Mouse (Mus musculus): Measurements from ENCODE around the gene Htr7.
A peak's percentile ranks its signal among the peaks of the same experiment; 100 is the strongest.

Gene Htr7

DNA sequence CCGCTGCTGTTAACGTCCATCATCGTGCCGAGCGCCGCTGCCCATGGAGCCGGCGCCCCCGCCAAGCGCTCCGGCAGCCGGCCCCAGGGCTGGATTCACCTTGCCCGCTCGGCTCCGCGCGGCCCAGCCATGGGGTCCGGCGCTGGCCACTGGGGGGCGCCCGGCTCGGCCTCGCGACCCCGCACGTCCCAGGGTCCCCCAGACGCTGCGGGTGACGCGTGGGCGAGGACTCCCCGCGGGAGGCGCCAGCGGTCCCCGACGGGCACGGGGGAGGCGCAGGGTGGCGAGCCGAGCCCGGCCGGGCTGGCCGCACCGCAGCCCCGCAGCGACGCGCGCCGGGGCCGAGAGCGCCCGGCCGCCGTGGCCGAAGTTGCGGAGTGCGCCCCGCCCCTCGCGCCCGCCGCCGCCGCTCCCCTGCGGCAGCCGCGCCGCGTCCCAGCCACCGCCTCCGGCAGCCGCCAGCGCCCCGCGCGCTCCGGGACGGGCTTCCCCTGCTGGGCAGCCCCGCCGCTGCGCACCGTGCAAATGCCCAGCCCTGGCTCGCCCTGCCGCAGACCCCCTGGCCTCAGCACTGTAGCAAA is at the start of gene Htr7:
Gene Htr7, minus strand, starts transcription at position 277 of the 581 bp plus-strand sequence.
- no peak for ATAC-seq (ENCODE audit: insufficient number of reproducible peaks, low FRiP score, low TSS enrichment)

DNA sequence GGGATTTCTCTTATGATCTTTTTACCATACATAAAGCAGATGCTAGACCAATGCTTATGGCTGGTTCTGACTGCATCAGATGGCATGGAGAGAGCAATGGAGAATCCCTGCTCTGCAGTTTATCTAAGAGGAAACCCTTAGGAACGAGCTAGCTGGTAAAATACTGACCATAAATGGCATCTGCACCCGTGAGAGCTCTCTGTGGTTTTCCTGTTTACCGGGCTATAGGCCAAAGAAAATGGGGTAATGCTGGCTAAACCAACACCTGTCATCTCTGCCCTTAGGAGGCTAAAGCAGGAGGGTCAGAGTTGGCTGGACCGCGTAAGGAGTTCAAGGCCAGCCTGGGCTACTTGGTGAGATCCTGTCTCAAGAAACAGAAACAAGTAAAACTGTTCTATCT is 46.6 kb upstream of the Htr7 start:
- ATAC-seq (ENCODE audit: insufficient number of reproducible peaks, low FRiP score, low TSS enrichment) = no peak

DNA sequence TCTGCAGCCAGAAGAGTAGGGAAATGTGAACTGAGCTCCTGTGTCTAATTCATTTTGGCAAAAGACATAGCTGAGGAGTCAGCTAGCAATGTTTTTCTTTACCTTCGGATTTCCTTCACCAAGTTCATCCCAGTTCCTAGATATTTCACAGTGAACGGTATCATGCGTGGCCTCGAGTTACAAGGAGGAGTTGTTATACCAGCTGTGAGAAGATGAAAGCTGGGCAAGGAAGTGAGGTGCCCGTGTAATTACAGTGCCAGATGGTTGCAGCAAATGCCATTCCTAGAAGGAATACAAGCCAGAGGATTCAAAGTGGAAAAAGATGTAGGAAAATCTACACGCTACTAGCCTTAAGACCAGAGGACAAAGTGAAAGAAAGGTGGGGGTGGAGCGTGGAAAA is 41.6 kb upstream of the Htr7 start:
- ATAC-seq (ENCODE audit: insufficient number of reproducible peaks, low FRiP score, low TSS enrichment) = no peak

DNA sequence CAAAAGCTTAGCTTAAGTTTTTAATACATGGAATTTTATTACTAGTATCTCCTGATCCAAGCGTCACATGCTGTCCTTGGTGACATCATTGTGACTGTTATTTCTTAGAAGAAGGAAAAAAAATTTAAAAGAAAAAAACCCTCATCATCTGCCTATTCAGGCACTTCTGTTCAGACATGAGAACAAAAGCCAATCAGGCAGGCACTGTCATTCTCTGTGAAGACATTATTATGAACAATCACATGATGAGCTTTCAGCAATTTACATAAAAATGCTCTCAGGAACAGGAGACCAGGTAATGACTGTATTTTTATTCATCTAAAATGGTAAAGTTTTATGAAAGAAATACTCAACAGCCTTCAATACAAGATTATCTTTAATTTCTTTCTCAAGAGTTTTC is 41.0 kb upstream of the Htr7 start:
- ATAC-seq (ENCODE audit: insufficient number of reproducible peaks, low FRiP score, low TSS enrichment) = no peak

DNA sequence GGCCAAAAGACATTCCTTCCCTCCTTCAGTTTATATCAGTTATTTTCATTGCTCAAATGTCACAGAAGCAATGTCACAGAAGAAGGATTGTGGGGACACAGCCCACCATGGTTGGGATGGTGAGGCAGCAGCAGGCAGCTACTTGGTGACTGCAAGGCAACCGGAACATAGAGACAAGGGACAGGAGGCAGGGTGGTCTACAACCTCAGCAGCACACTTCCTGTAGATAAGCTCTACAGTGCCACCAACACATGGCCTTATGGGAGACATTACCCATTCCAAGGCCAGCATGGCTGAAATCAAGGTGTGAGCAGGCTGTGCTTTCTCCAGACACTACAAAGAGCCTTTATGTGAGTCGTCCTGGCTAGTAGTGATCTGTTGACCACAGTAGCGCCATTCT is 39.9 kb upstream of the Htr7 start:
- no peak for ATAC-seq (ENCODE audit: insufficient number of reproducible peaks, low FRiP score, low TSS enrichment)

DNA sequence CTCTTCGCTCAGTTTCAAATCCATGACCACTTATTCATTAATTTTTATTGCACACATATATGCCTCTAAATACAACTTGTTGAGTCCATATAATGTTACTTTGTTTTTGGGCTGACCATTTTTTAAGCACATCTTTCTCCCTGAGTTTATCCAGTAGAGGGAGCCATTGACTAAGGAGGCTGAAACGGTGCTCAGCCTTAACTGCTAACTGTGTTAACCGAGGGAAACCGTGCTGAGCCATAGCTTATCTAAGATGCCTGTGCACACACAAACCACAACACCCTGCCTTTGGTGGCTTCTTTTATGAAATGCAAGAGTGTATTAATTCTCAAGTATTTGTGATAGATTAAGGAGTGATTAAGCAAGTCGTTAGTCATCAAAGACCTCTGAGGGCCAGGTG is 33.5 kb upstream of the Htr7 start:
- ATAC-seq (ENCODE audit: insufficient number of reproducible peaks, low FRiP score, low TSS enrichment) = no peak

DNA sequence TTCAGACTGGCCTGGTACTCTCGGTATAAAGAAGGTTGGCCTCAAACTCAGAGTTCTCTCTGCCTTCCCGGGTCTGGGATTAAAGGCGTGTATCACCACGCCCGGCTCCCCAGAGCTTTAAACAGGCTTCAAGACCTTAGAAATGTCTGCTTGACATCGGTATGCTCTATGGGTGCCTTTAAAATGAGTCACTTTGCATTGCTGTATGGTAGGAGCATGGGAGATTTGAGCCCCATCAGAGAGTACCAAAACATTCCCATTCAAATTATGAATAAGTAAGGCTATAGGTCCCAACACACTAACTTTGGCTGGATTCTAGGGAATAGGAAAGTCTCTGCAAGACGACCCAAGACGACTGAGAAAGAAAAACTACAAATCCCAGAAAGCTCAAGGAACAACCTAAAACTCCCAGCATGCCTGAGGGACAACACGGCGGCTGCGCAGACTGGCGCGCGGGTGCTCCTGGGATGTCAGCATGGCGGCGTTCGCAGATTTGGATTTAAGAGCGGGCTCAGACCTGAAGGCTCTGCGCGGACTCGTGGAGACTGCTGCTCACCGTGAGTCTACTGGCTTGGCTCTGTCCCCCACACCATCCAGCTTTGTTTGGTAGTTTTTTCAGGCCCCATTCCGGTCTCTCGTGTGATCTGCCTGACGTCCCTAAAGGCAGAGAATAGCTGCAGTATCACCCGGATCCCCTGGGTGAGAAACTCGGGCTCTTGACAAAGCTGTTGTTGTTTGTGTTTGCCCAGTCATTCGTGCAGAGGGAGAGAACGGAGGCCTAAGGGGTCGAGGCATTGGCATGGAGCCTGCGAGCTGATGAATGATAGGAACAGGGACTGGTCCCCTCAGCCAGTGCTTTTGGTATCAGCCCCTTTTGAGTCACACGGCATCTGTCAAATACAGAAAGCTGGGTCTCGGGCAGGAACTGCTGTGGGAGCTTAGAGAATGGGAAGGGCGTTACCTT is 26.2 kb upstream of the Htr7 start, which contains the start of gene Rpp30:
Gene Rpp30, plus strand, starts transcription at position 455 of the 964 bp plus-strand sequence.
- peak; percentile 96 for ATAC-seq (ENCODE audit: insufficient number of reproducible peaks, low FRiP score, low TSS enrichment)

DNA sequence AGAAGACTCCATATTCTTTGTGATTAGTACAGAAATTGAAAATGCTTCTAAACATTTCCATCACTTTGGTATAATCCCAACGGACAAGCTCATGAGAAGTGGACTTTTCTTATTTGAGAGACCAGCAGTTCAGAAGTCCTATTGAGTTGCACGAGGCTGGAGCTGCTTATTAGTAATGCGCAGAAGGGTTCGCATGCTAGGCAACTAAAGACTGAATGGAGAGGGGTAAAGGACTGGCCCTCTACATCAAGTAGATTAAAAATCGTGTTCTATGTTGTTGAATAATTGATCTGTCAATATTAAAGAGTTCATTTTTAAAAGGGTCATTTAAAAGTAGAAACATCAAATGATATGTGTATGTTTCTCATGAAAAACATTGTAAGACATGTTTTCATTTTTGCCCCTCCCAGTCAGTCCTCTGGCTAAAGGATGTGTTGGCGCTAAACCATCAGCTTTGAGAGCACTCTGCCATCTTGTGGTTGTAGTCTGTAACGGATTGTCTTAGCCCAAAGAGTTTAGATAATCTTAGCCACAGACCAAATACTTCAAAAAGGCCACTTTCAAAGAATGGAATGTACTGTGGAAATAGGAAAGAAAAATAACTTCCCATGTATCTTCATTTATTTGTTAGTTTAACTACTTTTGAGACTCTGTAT is 25.4 kb upstream of the Htr7 start:
- ATAC-seq (ENCODE audit: insufficient number of reproducible peaks, low FRiP score, low TSS enrichment) = peak; percentile 63

DNA sequence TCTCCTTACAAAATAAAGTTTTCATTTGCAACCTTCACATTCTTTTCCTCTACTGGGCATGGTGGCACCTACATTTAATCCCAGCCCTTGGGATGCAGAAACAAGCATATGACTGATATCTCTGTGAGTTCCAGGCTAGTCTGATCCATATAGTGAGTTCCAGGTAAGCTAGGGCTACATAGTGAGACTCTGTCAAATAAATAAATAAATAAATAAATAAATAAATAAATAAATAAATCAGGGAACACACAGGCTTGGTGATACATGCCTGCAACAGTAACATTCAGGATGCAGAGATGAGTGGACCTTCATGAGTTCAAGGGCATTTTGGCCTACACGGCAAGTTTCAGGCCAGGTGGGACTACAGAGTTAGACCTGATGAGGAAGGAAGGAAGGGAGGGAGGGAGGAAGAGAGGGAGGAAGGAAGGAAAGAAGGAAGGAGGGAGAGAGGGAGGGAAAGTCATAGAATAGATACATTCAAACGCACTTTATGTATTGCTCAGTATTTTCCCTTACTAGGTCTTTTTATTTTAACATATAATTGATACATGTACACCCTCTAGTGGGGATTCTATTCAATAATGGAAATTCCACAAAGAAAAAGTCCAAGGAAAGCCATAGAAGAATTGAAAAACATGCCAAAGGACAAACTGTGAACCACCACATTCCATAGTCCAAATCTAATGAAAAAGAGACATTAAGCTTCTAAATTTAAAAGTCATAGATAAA is 5.7 kb upstream of the Htr7 start:
- no peak for ATAC-seq (ENCODE audit: insufficient number of reproducible peaks, low FRiP score, low TSS enrichment)

DNA sequence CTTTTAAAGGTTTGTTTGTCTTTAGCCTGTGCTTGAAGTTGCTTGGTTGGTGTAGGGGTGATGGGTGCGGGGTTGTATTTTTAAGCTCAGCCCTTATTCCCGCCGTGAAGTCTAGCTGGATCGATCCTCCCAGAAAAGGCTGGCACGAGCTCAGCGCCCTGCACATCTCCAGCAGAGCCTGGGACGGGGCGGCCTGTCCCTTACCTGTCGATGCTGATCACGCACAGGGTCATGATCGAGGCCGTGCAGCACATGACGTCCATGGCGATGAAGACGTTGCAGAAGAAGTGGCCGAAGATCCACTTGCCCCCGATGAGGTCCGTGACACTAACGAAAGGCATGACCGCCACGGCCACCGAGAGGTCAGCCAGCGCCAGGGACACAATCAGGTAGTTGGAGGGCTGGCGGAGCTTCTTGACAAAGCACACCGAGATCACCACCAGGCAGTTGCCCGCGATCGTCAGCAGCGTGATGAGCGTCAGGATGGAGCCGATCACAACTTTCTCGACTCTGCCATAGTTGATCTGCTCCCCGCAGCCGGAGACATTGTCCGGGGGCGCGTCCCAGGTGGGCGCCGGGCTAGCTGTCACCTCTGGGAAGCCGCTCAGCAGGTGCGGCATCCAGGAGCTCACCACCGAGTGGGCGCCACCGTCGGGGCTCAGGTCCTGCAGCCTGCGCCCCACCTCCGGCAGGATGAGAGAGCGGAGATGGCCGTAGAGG is 645 bp downstream of the Htr7 start:
- ATAC-seq (ENCODE audit: insufficient number of reproducible peaks, low FRiP score, low TSS enrichment) = no peak

DNA sequence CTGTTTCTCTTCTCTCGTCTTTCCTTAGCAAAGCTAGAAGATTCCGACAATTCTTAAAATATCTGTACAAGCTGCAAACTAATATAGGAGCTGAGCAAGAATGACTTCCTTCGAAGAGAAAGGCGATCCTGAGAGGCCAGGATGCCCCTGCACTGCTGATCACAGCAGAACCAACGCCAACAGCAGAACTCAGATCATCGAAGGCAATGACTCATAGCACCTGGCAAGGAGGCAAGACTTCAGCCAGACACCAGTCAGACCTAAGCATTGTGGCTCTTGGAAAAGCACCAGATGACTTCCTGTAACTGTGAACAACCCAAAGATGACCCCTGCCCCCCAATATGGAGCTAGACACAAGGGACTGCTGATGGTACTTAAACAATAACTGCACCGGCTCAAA is 11.3 kb downstream of the Htr7 start:
- ATAC-seq (ENCODE audit: insufficient number of reproducible peaks, low FRiP score, low TSS enrichment) = no peak

DNA sequence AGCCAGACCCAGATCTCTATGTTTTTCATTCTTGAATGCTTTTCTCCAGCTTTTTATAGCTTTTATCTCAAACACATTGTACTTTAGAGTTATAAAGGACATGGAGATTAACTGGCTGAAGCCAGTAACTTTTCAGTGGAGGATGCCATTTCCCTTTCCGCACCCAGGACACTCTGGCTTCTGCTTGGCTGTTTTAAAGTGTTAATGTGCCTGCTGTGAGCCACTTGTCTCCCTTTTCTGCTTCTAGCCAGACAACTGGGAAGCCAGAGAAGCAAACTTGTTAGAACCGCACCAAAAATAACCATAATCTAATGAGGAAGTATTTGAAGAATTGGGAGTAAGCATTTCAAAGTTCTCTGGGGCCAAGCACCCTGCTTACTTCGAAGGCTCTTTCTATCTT is 42.5 kb downstream of the Htr7 start:
- no peak for ATAC-seq (ENCODE audit: insufficient number of reproducible peaks, low FRiP score, low TSS enrichment)

DNA sequence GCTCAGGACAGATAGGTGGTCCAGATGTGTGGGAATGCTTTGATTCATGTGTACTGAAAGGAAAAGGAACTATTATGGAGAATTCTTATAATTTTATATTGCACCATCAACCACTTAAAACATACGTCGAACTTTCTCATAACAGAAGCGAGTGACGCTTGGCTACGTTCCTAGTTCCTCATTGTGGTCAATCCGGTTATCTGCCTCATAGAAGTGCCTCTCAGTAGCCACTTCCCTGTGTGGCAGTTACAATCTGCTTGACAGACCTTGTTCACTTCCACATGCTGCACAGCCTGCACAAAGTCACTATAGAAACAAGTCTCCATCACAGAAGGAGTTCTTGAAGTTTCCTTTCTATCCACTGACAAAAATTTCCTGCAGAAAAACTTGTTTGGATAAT is 51.0 kb downstream of the Htr7 start:
- no peak for ATAC-seq (ENCODE audit: insufficient number of reproducible peaks, low FRiP score, low TSS enrichment)

DNA sequence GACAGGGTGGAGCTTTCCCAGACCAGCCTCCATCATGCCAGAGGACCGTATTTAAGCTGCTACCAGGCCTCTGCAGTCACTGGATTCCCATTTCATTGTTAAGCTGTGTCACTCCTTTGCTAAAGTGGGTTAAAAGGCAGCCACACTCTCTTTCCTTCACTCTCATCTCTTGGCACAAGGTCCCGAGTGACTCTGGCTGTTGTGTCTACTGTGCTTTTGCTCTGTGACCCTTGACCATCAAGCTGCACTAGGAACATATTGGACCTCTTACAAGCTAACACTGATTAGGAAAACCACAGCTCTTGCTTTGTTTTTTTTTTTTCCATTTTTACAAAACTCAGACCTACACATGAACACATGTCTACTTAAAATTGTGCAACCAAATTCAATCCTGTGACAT is 52.3 kb downstream of the Htr7 start:
- no peak for ATAC-seq (ENCODE audit: insufficient number of reproducible peaks, low FRiP score, low TSS enrichment)

DNA sequence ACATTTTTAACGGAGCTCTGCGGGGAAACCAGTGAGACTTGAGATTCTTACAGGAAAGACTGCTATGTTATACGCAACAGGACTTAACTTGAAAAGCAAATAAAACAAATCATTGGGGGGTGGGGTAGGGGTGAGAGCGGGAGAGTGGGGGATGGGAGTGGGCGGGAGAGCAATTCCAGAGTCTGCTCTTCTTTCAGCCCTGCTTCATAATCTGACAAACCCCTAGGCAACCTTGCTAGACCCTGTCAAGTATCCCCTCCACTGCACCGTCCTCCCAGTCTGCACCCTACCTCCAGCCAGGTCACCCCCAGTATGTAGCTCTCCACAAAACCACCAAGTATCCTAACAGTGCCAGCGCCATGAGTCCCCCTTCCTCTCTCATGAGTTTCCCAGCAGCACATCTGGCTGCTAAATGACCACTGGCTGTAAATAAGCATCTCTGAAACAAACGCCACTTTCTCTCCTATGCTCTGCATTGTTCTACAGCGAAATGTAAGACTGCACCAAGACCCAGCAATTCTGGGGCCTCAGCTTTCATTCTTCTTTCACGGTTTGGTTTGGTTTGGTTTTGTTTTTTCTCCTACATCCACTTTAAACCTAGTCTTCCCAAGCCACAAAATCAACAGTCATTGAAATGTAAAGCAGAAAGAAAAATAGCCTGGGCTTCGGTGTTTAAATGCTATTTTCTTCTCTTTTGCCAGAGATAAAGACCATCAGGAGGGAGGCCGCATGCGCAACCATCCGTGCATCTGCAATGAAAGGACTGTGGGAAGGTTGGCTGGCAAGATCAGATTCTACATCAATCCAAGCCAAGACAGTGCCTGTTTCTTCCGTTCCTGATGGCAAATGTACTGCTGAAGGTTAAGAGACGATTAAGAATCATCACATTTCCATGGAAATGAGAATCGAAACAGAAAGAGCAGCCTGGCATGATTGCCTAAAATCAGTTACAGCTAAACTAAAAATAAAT is 54.5 kb downstream of the Htr7 start:
- no peak for ATAC-seq (ENCODE audit: insufficient number of reproducible peaks, low FRiP score, low TSS enrichment)

DNA sequence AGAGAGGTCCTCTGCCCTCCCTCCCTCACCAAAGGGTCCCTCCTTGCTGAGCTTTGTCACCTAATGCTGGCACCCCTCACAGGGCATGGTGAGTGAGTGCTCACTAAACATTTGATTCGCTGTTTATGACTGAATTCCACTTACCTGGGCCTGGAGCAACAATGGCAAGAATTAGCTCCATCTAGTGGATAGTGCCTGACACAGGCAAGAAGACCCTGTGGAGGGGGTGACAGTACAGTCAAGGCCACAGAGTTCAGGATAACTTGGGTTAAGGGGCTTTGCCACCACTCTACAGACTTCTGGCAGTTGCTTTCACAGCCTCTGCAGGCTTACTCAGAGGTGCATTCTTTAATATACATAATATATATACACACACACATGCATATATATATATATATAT is 55.8 kb downstream of the Htr7 start:
- no peak for ATAC-seq (ENCODE audit: insufficient number of reproducible peaks, low FRiP score, low TSS enrichment)

DNA sequence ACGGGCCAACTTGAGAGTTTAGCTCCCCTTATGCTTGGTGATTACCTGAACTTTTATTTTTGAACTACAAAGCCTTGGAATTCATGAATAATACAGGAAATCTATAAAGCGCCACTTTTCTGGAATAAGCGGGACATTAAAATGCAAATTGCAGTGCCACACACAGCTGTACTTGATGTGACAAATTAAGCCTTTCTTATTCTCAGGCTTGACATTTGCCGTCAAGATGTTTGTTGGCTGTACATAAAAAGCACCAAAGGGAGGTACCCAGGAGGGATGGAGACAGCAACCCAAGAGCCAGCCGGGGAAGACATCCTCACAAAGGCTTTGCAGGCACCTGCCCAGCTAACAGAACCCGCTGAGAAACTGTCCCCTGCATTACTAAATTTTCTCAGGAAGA is 56.4 kb downstream of the Htr7 start:
- no peak for ATAC-seq (ENCODE audit: insufficient number of reproducible peaks, low FRiP score, low TSS enrichment)

DNA sequence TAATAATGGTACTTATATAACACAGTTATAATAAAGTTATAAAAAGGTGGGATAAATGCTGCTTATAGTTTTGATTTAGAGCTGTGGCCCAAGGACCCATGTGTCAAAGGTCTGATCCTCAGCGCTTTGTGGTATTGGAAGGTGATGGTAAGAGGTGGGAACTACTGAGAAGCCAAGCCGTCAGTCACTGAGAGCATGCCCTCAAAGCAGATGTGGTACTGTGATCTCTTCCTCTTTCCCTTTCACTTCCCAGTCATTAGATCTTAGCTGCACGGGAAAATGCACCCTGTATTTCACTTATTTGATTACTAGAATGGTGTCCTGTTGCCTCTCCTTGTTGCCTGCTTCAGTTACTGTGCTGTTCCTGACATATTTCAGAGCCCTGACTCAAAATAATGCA is 59.9 kb downstream of the Htr7 start:
- ATAC-seq (ENCODE audit: insufficient number of reproducible peaks, low FRiP score, low TSS enrichment) = no peak

DNA sequence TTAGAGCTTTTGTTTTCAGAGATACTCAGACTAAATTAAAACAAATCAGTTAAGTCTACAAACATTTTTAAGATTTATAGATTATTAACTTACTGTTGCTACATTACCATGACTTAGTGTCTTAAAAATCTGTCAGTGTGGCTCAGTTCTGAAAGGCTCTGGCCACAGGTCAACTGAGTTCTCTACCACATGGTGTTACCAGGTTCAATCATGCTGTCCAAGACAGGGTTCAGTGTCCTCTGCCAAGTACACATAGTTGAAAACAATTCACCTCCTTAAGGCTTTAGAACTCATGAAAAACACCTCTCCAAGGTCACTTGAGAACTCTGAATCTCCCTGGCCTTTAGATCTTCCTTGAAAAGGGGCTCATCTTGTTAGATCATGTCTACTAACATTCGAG is 69.8 kb downstream of the Htr7 start:
- ATAC-seq (ENCODE audit: insufficient number of reproducible peaks, low FRiP score, low TSS enrichment) = no peak
